10 mouse cellular contexts compared by ENCODE assay signal in the genomic region with DNA sequence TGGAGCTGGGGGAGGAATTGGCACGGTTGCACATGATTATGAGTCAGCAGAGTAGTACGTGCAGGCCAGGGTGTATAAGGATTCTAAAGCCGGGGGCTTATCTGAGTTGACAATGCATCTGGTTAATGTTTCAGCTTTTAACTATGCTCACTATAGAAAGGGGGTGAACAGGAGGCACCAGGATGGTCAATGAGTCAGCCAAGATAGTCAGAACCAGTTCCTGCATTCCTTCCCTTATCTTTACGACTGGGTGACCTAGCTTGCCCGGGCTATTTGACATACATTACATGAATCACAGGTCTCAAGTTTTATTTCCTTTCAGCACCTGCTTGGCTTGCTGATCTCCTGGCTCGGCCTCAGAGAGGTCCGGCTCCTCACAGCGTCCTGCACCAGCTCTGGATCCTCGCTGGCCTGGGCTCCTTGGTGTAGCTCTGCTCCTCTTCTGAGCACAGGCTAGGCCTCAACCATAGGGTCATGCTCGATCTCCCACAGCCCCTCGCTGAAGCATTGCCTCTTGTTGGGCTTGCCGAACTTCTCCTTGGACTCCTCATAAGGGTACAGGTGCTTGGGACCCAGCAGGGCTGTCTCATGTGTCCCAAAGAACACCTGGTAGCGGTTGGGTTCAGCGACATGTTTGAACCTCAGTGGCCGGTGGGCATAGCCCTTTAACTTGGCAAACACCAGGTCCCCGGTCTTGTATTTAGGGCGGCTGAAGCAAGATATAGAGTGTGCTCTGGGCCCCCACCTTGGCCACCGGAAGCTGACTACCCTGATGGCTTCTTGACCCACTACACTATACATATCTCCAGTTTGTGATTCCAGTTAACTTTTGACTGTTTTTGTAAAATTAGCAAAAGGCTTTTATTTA. TPM values are rescaled to one million over a fixed set of nuclear protein-coding genes. Genes with fewer than 3 reads are reported as not detected.
DNase-seq lines count a peak whose midpoint lies in the region; ATAC-seq and TF ChIP-seq lines count a peak whose summit lies in the region.
"Had no signal": no experiment of that assay in that cellular context is flagged by ENCODE, and none has a peak within 500 bp of the region (broad histone marks: within the 10 kb centered on the region; RNA-seq: fewer than 3 reads in every experiment).

No protein-coding gene starts in this region.

- H3K4me1 ChIP-seq in kidney, embryonic 16.5 days (ENCODE audit: insufficient read depth, low read length): no peaks in the 10 kb centered on the region
- H3K4me1 ChIP-seq in heart, embryonic 16.5 days (ENCODE audit: control insufficient read depth, insufficient read depth, low read length): peaks cover 5% of the 10 kb centered on the region
- no peaks in the 10 kb centered on the region for H3K4me1 ChIP-seq in intestine, embryonic 14.5 days (replicated peaks; ENCODE audit: control insufficient read depth, insufficient read depth, low read length)
- peaks cover 15% of the 10 kb centered on the region; the same call in 1 of the 2 replicates for H3K4me1 ChIP-seq in small intestine, adult 2 months (ENCODE audit: control insufficient read depth, insufficient read depth, insufficient read length, low read length)
- H3K4me1 ChIP-seq in forebrain, postnatal 0 days (ENCODE audit: insufficient read depth): no peaks in the 10 kb centered on the region

- 79% methylated on average over 18 of the region's 18 CpGs for WGBS in kidney, embryonic 16.5 days
- 52% methylated on average over 18 of the region's 18 CpGs for WGBS in heart, embryonic 16.5 days
- 69% methylated on average over 18 of the region's 18 CpGs for WGBS in intestine, embryonic 14.5 days
- WGBS in small intestine, adult 2 months: 43% methylated on average over 18 of the region's 18 CpGs
- WGBS in forebrain, postnatal 0 days: 94% methylated on average over 18 of the region's 18 CpGs

- no peak overlapping the region for H3K9ac ChIP-seq in kidney, embryonic 16.5 days (replicated peaks; ENCODE audit: low read length)
- H3K9ac ChIP-seq in heart, embryonic 16.5 days (ENCODE audit: low read length): no peak overlapping the region
- H3K9ac ChIP-seq in intestine, embryonic 14.5 days (ENCODE audit: low read length): no peak overlapping the region
- H3K9ac ChIP-seq in forebrain, postnatal 0 days: no peak overlapping the region

- H3K27ac ChIP-seq in kidney, embryonic 16.5 days (ENCODE audit: low read length): no peak overlapping the region
- H3K27ac ChIP-seq in heart, embryonic 16.5 days (ENCODE audit: low read length): peak overlapping the region; percentile 65
- H3K27ac ChIP-seq in intestine, embryonic 14.5 days (ENCODE audit: low read depth): peak overlapping the region; percentile 55; the same call in 1 of the 2 replicates
- peak overlapping the region; percentile 47; the same call in 1 of the 2 replicates for H3K27ac ChIP-seq in small intestine, adult 2 months (ENCODE audit: insufficient read depth, low read depth, low read length)
- no peak overlapping the region for H3K27ac ChIP-seq in forebrain, postnatal 0 days (ENCODE audit: low read depth, low read length)

- H3K27me3 ChIP-seq in kidney, embryonic 16.5 days (ENCODE audit: insufficient read depth, low read length): no peaks in the 10 kb centered on the region
- H3K27me3 ChIP-seq in heart, embryonic 16.5 days (ENCODE audit: control insufficient read depth, insufficient read depth, low read length): no peaks in the 10 kb centered on the region
- H3K27me3 ChIP-seq in intestine, embryonic 14.5 days (replicated peaks; ENCODE audit: control insufficient read depth, insufficient read depth, low read length): no peaks in the 10 kb centered on the region
- no peaks in the 10 kb centered on the region; the same call in 1 of the 2 replicates for H3K27me3 ChIP-seq in small intestine, adult 2 months (ENCODE audit: control insufficient read depth, insufficient read depth, low read length)
- no peaks in the 10 kb centered on the region for H3K27me3 ChIP-seq in forebrain, postnatal 0 days (ENCODE audit: insufficient read depth, low read length)

- ATAC-seq in kidney, embryonic 16.5 days (ENCODE audit: low FRiP score, low TSS enrichment): peak; percentile 71
- peak; percentile 97 for ATAC-seq in heart, embryonic 16.5 days (replicated peaks; ENCODE audit: extremely low read depth, insufficient read depth, low FRiP score)
- peak; percentile 92 for ATAC-seq in intestine, embryonic 14.5 days (replicated peaks; ENCODE audit: low FRiP score, low TSS enrichment, low read depth)
- ATAC-seq in forebrain, postnatal 0 days: no peak

- H3K36me3 ChIP-seq in kidney, embryonic 16.5 days (ENCODE audit: insufficient read depth, low read length): no peaks in the 10 kb centered on the region
- H3K36me3 ChIP-seq in heart, embryonic 16.5 days (ENCODE audit: control insufficient read depth, insufficient read depth): no peaks in the 10 kb centered on the region
- H3K36me3 ChIP-seq in intestine, embryonic 14.5 days (ENCODE audit: control insufficient read depth, insufficient read depth, low read length): no peaks in the 10 kb centered on the region
- H3K36me3 ChIP-seq in small intestine, adult 2 months (ENCODE audit: control insufficient read depth, insufficient read depth, low read length): no peaks in the 10 kb centered on the region
- H3K36me3 ChIP-seq in forebrain, postnatal 0 days (ENCODE audit: insufficient read depth): no peaks in the 10 kb centered on the region

- peaks cover 4% of the 10 kb centered on the region; the same call in 1 of the 2 replicates for H3K9me3 ChIP-seq in kidney, embryonic 16.5 days (ENCODE audit: low read length)
- peaks cover 13% of the 10 kb centered on the region for H3K9me3 ChIP-seq in heart, embryonic 16.5 days (replicated peaks; ENCODE audit: control insufficient read depth, low read length)
- H3K9me3 ChIP-seq in intestine, embryonic 14.5 days (ENCODE audit: control insufficient read depth, low read length): peaks cover 4% of the 10 kb centered on the region; the same call in 1 of the 2 replicates
- no peaks in the 10 kb centered on the region for H3K9me3 ChIP-seq in forebrain, postnatal 0 days (ENCODE audit: low read length)

- no peak for DNase-seq in kidney, postnatal 36 days
- no peak for DNase-seq in intestine, embryonic 14.5 days (ENCODE audit: low spot score)
- DNase-seq in forebrain, postnatal 0 days: no peak
- no peak for DNase-seq in spleen, adult 18-20 months
- DNase-seq: thymus, adult 2 months had no signal

- TF ChIP-seq CTCF in small intestine, adult 2 months (IDR thresholded peaks at IDR 0.05; ENCODE audit: extremely low read depth, insufficient read length, insufficient replicate concordance, low read depth, low read length): no peak
- TF ChIP-seq CTCF in forebrain, postnatal 0 days (IDR thresholded peaks at IDR 0.05; ENCODE audit: low read depth): no peak

- no peak for TF ChIP-seq POLR2A in small intestine, adult 2 months (IDR thresholded peaks at IDR 0.05; ENCODE audit: low read depth, low read length)

- no peak overlapping the region for H3K4me3 ChIP-seq in kidney, embryonic 16.5 days (ENCODE audit: low read length)
- H3K4me3 ChIP-seq in heart, embryonic 16.5 days (ENCODE audit: low read length): no peak overlapping the region
- no peak overlapping the region for H3K4me3 ChIP-seq in intestine, embryonic 14.5 days (ENCODE audit: low read depth, low read length)
- H3K4me3 ChIP-seq in small intestine, adult 2 months (ENCODE audit: low read depth, low read length): peak overlapping the region; percentile 12; the same call in 1 of the 2 replicates
- H3K4me3 ChIP-seq in forebrain, postnatal 0 days (ENCODE audit: low read depth, low read length): no peak overlapping the region

- no peak overlapping the region for H3K4me2 ChIP-seq in kidney, embryonic 16.5 days (replicated peaks; ENCODE audit: low read depth, low read length)
- no peak overlapping the region for H3K4me2 ChIP-seq in heart, embryonic 16.5 days (ENCODE audit: low read depth, low read length)
- no peak overlapping the region for H3K4me2 ChIP-seq in intestine, embryonic 14.5 days (ENCODE audit: low read length)
- H3K4me2 ChIP-seq in forebrain, postnatal 0 days (ENCODE audit: low read depth): no peak overlapping the region

RNA-seq across cellular contexts. Expression of a gene that starts 21.0 kb away (rescaled TPM):
- not detected in 2 replicates for polyA plus RNA-seq in kidney, embryonic 16.5 days (2015; fragmentation: Nextera tagmentation; extraction: Ambion mirVana)
- polyA plus RNA-seq in heart, embryonic 16.5 days (2015; fragmentation: Nextera tagmentation; extraction: Ambion mirVana): not detected in 2 replicates
- polyA plus RNA-seq in intestine, embryonic 14.5 days (2014; fragmentation: Nextera tagmentation; extraction: Ambion mirVana): not detected in 2 replicates
- not detected in 2 replicates for polyA plus RNA-seq in small intestine, adult 2 months (2012; rRNA removed)
- total RNA-seq in forebrain, postnatal 0 days (2014; rRNA removed): not detected in 2 replicates
- not detected in 2 replicates for polyA plus RNA-seq in forebrain, postnatal 0 days (2015; fragmentation: Nextera tagmentation; extraction: Ambion mirVana)
- total RNA-seq: ES-E14; left cerebral cortex, adult 18-20 months had no signal
- polyA plus RNA-seq: thymus, adult 2 months had no signal

Comparison
In these comparisons a context has a peak if more than half of its experiments do, and no peak if none do; other contexts are left out.
1. H3K27ac ChIP-seq: peak in heart, embryonic 16.5 days (single experiment), intestine, embryonic 14.5 days (single experiment) and small intestine, adult 2 months (single experiment); none in kidney, embryonic 16.5 days (single experiment) and forebrain, postnatal 0 days (single experiment).